Mouse (Mus musculus): ENCODE results near the gene Calr. TPM values are rescaled to one million over a fixed set of nuclear protein-coding genes. Genes with fewer than 3 reads are reported as not detected.

The Calr gene
- polyA plus RNA-seq, 1 experiment, result not detected

DNA sequence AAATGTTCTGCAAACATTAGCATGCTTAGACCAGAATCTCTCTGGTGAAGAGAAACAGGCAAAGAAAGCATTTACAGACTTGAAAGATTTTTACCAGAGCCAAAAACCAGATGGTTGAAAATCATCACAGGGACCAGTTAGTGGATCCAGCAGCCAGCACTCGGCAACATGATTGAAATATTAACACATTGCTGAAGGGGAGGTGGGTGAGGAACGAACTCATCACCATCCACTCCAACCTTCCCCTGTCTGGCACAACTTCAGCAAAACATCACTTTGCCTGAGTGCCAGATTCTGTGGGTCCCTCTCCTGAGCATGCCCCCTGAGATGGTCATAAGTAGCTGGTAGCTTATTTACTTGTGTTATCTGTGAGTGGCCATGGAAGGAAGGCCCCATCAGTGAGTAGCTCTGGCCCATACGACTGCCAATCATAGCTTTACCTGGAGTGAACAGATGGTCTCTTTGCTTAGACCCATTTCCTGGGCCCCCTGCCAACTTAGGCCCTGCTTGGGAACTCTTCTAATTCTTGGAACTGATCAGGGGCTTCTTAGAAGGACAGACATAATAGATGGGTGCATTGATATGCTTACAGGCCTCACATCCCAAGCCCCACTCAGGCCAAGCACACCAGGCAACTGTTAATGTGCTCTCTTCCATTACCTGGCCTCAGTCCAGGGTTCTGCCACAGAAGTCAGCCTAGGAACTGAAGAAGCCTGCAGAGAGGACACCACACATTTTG, 30.7 kb upstream of the Calr start:
- H3K27ac ChIP-seq (ENCODE audit: insufficient read depth, low read depth, low read length), result no peak overlapping the region
- H3K4me3 ChIP-seq (ENCODE audit: insufficient read depth, low read depth, low read length), result no peak overlapping the region
- H3K4me1 ChIP-seq (ENCODE audit: control insufficient read depth, insufficient read depth, low read length), result peaks cover 3% of the 10 kb centered on the region
- TF ChIP-seq POLR2A (IDR thresholded peaks at IDR 0.05; ENCODE audit: insufficient read depth, low read depth, low read length), result no peak
- no peak for TF ChIP-seq CTCF (IDR thresholded peaks at IDR 0.05; ENCODE audit: insufficient read depth, low read depth, low read length)
- 54% methylated on average over 3 of the region's 3 CpGs for WGBS

DNA sequence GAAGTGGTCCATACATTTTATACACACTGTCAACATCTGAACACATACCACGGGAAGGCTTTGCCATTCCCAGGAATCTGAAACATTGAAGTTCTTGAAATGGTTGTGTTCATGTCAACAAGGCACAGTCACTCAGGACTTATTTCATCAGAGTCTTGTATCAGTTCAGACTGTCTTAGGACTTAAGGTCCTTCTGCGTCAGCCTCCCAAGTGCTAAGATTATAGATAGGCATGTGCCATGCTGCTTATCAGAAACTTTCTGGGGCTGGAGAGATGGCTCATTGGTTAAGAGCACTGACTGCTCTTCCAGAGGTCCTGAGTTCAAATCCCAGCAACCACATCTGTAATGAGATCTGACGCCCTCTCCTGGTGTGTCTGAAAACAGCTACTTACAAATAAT, 27.6 kb upstream of the Calr start:
- no peak overlapping the region for H3K27ac ChIP-seq (ENCODE audit: insufficient read depth, low read depth, low read length)
- H3K4me1 ChIP-seq (ENCODE audit: control insufficient read depth, insufficient read depth, low read length), result peaks cover 12% of the 10 kb centered on the region
- TF ChIP-seq CTCF (IDR thresholded peaks at IDR 0.05; ENCODE audit: insufficient read depth, low read depth, low read length) (no peak), POLR2A (IDR thresholded peaks at IDR 0.05; ENCODE audit: insufficient read depth, low read depth, low read length) (no peak)
- no peak overlapping the region for H3K4me3 ChIP-seq (ENCODE audit: insufficient read depth, low read depth, low read length)
- 91% methylated on average over 3 of the region's 3 CpGs for WGBS

DNA sequence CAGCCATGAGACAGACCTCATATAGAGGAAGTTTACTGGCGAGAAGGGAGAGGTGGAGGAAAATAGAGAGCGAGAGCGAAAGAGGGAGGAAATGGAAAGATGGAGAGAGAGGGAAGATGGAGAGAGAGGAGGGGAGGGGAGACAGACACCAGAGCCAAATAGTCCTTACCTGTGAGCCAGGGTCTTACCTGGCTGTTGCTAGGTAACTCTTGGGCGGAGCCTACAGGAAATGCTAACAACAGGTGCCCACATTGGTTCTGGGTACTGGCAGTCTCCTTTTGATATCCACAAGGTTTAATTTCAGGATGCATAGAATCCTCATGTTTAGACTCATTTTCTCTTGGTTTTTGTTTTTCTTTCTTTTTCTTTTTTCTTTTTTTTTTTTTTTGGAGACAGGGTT, 26.3 kb upstream of the Calr start:
- H3K27ac ChIP-seq (ENCODE audit: insufficient read depth, low read depth, low read length), result no peak overlapping the region
- 83% methylated on average over 4 of the region's 4 CpGs for WGBS
- H3K4me1 ChIP-seq (ENCODE audit: control insufficient read depth, insufficient read depth, low read length), result peaks cover 12% of the 10 kb centered on the region
- H3K4me3 ChIP-seq (ENCODE audit: insufficient read depth, low read depth, low read length), result no peak overlapping the region
- TF ChIP-seq CTCF (IDR thresholded peaks at IDR 0.05; ENCODE audit: insufficient read depth, low read depth, low read length) (no peak), POLR2A (IDR thresholded peaks at IDR 0.05; ENCODE audit: insufficient read depth, low read depth, low read length) (no peak)

DNA sequence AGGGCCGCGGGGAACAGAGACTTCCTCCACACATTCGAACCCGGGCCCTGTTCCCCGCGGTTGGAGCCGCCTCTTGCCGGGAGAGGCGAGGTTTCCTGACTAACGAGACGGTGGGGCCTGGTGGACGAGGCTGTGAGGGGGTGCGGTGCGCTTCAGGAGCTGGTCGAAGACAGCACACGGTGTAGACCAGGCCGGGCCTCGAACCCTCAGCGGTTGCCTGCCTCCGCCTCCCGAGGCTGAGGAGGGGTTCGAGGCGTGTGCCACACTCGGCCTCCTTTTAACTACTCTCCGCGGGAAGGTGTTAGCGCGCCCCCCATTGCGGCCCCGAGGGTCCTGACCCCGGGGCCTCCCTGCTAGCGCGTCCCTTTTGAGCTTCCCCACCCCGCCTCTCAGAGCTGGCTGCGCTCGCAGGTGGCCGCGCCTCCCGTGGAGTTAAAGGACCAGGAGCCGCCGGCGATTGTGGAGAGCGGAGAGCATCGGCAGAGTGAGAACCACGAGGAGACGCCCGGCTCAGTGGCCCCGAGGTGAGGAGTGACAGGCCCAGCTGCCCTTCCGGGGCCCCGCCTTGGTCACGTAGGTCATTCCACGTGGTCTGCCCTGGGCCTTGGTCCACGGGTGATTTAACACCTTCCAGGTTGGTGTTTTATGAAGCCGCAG, 25.7 kb upstream of the Calr start:
- Histone ChIP-seq H3K4me3 (ENCODE audit: insufficient read depth, low read depth, low read length) (peak overlapping the region; percentile 51), H3K4me1 (ENCODE audit: control insufficient read depth, insufficient read depth, low read length) (peaks cover 12% of the 10 kb centered on the region), H3K27ac (ENCODE audit: insufficient read depth, low read depth, low read length) (no peak overlapping the region)
- no peak for TF ChIP-seq CTCF (IDR thresholded peaks at IDR 0.05; ENCODE audit: insufficient read depth, low read depth, low read length)
- TF ChIP-seq POLR2A (IDR thresholded peaks at IDR 0.05; ENCODE audit: insufficient read depth, low read depth, low read length), result no peak
- 6% methylated on average over 54 of the region's 54 CpGs for WGBS

DNA sequence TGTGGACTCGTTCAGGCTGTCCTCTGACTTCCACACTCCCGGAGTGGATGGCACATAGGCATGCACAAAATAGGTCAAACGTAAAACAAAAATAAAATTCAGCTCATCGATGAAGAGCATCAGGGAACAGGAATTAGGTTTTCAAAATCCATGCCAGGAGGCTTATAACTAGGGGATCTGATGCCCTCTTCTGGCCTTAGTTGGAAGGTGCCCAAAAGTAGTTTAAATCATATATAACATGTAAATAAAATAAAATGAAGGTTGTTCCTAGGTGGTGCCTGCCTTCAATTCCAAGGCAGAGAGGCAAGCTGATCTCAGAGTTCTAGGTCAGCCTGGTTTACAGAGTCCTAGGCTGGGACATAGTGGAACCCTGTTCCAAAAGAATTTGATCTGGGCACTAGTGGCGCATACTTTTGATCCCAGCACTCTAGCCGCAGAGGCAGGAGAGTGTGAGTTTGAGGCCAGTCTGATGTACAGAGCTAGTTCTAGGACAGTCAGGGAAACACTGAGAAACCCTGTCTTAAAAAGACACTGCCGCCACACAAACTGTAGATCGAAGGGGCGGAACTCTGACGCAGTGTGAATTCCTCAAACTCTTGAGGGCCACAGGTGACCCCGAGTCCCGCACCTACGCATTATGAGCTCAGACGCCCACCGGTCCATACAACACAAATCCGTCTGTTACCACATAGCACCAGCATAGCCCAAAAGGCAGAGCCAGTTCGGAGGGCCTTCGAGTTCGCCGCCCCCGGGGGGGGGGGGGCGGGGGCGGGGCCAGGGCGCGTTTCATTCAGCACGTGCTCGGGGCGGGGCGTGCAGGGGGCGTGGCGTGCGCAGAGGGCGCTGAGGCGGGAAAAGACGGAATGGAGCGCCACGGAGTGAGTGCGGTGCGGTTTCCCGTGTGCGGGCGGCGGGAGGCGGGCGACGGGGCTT, 24.9 kb upstream of the Calr start, which contains the start of gene Syce2:
Gene Syce2 (plus strand): TSS at position 736 of the 933 bp plus-strand sequence.
- Histone ChIP-seq H3K4me3 (ENCODE audit: insufficient read depth, low read depth, low read length) (peak within 1 kb of the TSS; percentile 51), H3K4me1 (ENCODE audit: control insufficient read depth, insufficient read depth, low read length) (peaks cover 12% of the 10 kb centered on the region), H3K27ac (ENCODE audit: insufficient read depth, low read depth, low read length) (no peak within 1 kb of the TSS)
- 11% methylated on average over 46 of the region's 46 CpGs for WGBS
- TF ChIP-seq POLR2A (IDR thresholded peaks at IDR 0.05; ENCODE audit: insufficient read depth, low read depth, low read length) (no peak), CTCF (IDR thresholded peaks at IDR 0.05; ENCODE audit: insufficient read depth, low read depth, low read length) (no peak)

DNA sequence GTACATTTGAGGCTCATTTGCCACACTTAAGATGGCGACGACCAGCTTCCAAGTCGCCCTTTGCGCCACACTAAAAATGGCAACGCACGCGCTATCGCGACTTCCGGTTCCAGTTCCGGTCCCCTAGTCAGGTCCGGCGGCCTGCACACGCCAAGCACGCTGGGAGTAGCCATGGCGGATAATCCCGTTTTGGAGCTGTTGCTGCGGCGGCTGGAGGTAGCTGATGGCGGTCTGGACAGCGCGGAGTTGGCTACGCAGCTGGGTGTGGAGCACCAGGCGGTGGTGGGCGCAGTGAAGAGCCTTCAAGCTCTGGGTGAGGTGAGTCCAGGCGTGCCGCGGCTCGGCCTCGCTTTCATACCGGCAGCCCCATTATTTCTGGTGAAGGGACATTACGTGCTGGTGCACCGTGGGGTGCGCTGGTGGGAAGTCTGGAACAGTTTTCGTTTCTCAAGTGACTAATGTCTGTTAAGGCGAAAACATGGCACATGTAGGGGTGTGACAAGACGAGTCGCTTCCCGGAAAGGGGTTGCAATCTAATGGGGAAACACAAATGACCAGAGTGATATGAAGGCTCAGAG, 10.2 kb upstream of the Calr start, which contains the start of gene Farsa:
Gene Farsa (plus strand): TSS at position 126 of the 578 bp plus-strand sequence.
- peaks cover 2% of the 10 kb centered on the region; the same call in 1 of the 2 replicates for H3K4me1 ChIP-seq (ENCODE audit: control insufficient read depth, insufficient read depth, low read length)
- H3K4me3 ChIP-seq (ENCODE audit: insufficient read depth, low read depth, low read length), result peak within 1 kb of the TSS; percentile 59
- H3K27ac ChIP-seq (ENCODE audit: insufficient read depth, low read depth, low read length), result peak within 1 kb of the TSS; percentile 9; the same call in 1 of the 2 replicates
- WGBS, result under 1% methylated on average over 39 of the region's 39 CpGs
- TF ChIP-seq CTCF (IDR thresholded peaks at IDR 0.05; ENCODE audit: insufficient read depth, low read depth, low read length) (no peak), POLR2A (IDR thresholded peaks at IDR 0.05; ENCODE audit: insufficient read depth, low read depth, low read length) (peak; percentile 57; the same call in 1 of the 2 replicates)

DNA sequence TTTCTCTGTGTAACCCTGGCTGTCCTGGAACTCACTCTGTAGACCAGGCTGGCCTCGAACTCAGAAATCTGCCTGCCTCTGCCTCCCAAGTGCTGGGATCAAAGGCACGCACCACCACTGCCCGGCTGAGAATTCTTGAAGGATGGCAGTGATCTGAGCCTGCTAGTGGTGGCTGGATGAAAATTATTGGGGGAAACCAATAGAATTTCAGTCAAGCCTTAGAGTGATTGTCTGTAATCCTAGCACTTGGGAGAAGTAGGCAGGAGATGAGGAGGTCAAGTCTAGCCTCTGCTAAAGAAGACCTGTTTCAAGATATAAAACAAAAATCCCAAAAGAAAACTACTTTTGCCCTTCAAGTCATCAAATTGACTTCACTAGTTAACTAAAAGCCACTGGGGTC, 9.7 kb upstream of the Calr start:
- TF ChIP-seq CTCF (IDR thresholded peaks at IDR 0.05; ENCODE audit: insufficient read depth, low read depth, low read length) (no peak), POLR2A (IDR thresholded peaks at IDR 0.05; ENCODE audit: insufficient read depth, low read depth, low read length) (no peak)
- peaks cover 2% of the 10 kb centered on the region; the same call in 1 of the 2 replicates for H3K4me1 ChIP-seq (ENCODE audit: control insufficient read depth, insufficient read depth, low read length)
- no peak overlapping the region for H3K4me3 ChIP-seq (ENCODE audit: insufficient read depth, low read depth, low read length)
- WGBS, result 94% methylated on average over 3 of the region's 3 CpGs
- no peak overlapping the region for H3K27ac ChIP-seq (ENCODE audit: insufficient read depth, low read depth, low read length)

DNA sequence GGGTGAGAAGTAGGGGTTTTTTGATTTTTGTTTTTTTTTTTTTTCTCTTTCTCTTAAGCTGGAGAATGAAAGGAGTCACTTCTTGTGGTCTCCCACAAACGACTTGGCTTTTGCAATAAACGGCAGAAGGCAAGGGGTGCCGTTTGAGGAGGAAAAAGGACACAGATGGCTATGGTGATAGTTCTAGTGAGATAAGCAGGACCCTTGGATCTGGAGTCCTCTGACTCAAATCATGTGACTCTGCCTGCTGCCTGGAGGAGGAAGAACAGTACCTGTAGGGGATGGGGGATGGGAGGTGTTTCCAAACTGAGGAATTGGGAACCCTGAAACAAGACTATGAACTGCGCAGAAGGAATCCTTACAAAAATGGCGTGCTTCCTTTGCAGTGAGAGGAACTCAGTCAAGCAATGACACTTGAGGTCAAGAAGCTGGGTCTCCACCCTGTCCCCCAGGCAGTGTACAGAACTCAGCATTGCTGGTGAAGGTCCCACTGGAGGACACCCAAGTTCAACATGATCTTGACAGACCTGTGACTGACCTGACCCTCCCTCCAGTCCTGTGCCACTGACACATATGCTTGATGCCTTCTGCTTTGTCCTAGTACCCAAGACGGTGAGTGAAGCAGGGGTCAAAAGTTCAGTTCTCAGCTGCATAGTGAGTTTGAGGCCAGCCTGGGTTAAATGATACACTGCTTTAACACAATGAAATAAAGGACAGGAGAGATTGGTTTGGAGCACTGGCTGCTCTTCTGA, 1.1 kb upstream of the Calr start:
- peaks cover 4% of the 10 kb centered on the region for H3K4me1 ChIP-seq (ENCODE audit: control insufficient read depth, insufficient read depth, low read length)
- whole genome bisulfite sequencing, result 46% methylated on average over 6 of the region's 6 CpGs
- H3K27ac ChIP-seq (ENCODE audit: insufficient read depth, low read depth, low read length), result no peak overlapping the region
- TF ChIP-seq CTCF (IDR thresholded peaks at IDR 0.05; ENCODE audit: insufficient read depth, low read depth, low read length) (no peak), POLR2A (IDR thresholded peaks at IDR 0.05; ENCODE audit: insufficient read depth, low read depth, low read length) (no peak)
- no peak overlapping the region for H3K4me3 ChIP-seq (ENCODE audit: insufficient read depth, low read depth, low read length)

Measured in olfactory bulb, adult 2 months (tissue).